Mouse (Mus musculus) liver, adult (tissue): Measurements from ENCODE around the gene Rab30.

Source experiments
- GATA4 ChIP-seq: IDR thresholded peaks from 2 replicates; pipeline ENCODE4 v1.6.1; 2014; ENCODE audit warnings: mild to moderate bottlenecking, low read length; ENCODE audit not compliant: insufficient replicate concordance

Gene Rab30

DNA sequence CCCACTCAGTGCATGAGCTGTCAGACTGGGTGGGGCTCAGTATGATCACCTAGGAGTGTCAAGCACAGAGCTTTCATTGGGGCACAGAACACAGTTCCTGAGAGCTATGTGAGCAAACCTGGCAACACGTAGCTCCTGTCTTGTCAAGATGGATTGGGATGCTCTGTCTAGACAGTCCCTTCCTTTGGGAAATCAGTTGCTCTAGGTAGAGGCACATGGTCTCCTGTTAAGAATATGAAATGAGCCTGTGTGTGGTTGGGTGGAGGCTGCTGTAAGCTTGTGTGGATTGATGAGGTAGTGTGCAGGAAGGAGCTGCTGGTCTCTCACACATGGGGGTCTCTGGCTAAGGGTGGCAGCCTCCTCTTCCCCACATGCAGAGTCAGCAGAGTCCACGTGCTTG is 34.3 kb downstream of the Rab30 start:
- TF ChIP-seq GATA4: no peak

DNA sequence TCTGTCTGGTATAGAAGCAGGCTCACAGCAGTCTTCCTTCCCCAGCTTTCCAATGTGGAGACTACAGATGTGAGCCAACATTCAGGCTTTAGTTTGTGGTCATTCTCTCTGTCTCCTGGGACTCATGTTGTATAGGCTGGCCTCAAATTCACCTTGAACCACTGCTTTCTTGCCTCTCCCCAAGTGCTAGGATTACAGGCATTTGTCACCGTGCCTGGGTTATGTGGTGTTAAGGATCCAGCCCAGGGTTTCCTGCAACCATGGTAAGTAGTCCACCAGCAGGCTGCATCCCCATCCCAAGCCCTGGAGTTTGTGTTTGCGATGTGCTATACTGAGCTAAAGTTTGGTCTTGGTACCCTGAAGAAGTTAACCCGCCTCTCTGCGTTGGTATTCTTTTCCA is 35.2 kb downstream of the Rab30 start:
- TF ChIP-seq GATA4: no peak

DNA sequence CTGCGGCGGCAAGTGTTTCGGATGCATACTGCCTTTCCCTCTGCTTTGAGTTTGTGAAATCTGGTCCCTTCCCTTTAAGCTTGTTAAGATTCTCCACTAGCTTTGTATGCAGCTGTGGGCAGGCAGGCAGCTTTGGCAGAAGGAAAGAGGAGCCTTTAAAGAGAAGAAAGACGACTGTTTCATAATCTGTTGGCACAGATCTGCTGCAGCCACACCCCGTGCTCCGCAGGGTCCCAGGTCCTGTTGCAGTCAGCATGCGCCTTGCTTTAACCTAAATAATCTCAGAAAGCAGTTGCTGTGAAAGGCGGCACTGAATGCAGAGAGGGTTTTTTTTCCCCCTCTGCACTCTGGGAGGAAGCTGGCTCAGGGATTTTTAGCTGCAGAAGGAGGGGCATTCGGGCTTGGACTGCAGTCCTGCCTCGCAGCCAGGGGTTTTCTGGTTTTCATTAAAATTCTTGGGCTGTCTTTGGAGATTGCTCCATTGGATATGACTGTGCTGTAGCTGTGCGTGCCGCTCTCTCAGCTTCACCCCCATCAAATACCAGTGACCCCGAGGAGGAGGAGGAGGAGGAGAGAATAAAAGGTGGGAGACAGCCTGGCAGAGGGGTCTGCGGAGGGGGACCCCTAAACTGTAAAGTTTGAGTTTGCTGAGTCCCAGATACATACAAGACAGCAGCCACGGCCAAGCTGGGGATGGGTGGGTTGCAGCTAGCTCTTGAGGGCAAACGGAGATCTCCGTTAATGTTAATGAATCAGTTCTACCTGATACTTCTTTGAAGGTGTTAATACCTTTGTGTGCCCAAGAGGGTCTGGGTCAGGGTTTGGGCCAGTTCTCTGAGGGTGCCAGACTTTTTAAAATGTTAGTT is 35.9 kb downstream of the Rab30 start:
- TF ChIP-seq GATA4: no peak

DNA sequence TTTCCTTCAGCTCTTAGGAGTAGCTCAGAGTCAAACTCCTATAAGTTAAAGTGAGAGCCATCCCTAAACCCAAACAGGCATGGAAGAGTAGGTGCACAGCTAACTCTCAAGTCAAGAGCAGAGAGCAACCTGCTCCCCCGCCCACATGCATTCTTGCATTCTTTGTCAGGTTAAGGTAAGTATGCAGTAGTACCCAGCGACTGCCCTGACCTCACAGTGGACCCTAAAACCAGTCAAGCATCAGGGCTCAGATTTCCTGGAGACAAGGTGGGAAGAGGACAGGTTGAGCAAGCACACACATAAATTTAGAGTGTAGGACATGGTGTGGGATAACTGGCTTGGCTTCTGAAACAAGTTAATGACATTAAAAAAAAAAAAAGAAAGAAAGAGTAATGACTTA is 37.7 kb downstream of the Rab30 start:
- TF ChIP-seq GATA4: no peak

DNA sequence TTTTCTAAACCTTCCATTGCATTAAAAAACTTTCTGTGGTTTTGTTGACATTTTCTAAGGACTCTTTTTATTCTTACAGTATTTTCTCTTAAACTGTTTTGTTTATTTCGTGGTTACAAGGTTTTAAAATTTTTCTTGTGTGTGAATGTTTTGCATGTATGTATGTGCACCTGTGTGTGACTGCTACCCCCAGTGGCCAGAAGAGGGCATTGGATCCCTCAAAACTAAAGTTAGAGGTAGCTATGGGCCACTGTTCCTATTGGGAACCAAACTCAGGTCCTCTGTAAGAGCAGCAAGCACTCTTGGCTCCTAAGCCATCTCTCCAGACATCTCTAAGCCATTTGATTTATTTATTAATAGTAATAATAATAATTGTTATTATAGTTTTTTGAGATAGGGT is 40.0 kb downstream of the Rab30 start:
- no peak for TF ChIP-seq GATA4

DNA sequence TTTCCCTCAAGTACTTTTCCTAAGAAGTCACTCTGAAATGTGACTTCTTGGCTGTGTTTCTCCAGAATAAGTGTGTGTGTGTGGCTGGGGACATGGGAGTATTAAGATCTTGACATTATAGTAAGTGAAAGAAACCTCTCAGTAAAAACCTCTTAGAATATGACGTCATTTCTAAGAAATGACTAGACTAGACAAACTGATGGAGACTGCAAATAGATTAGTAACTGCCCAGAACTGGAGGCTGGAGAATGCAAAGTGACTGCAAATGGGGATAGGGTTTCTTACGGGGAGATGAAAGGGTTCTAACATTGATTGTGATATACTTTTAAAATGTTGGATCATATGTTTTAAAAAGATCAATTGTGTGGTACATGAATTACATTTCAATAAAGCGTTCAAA is 40.5 kb downstream of the Rab30 start:
- TF ChIP-seq GATA4: no peak

DNA sequence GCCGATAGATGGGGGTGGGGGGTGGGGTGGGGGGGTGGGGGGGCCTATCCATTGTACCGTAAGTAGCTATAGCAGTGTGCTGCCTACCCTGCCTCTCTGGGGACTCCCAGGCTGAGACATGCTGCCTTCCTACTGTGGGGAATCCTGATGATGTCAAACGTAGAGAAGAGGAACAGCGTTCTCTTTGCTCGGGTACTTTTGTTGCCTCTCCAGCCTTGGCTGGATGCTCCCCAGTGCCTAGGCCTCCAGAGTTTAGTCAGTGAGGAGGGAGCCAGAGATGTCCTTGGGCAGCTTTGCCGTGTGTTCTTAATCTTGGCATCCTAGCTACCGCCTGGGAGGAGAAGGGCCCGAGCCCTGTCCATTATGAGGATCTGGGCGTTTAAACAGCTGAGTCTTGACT is 41.1 kb downstream of the Rab30 start:
- TF ChIP-seq GATA4: no peak

DNA sequence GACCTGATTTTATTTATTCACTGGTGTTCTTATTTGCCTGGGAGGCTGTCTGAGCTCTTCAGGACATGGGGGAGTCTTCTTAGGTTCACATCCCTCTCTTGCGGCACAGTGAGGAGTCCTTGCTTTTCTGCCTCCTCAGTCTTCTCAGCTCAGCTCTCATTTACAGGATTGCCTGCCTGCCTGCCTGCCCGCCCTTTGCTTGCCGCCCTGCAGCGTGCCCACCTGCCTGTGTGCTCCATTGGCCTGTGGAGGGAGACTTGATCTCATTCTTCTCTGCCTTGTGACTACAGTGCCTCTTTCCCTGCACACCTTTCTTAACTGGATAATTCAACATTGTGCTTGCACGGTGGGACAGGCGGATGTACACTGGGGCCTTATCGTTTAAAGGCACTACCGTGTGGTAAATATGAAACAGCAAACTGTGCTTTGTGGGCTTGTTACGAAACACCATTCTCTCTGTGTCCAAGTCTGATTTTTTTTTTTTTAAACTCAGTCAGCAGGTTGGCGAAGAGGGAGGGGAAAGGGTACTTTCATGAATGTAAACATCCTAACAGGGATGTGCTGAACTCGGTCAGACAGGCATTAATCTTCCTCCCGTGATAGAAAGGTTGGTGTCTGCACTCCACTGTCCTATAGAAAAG is 41.9 kb downstream of the Rab30 start:
- TF ChIP-seq GATA4: no peak

DNA sequence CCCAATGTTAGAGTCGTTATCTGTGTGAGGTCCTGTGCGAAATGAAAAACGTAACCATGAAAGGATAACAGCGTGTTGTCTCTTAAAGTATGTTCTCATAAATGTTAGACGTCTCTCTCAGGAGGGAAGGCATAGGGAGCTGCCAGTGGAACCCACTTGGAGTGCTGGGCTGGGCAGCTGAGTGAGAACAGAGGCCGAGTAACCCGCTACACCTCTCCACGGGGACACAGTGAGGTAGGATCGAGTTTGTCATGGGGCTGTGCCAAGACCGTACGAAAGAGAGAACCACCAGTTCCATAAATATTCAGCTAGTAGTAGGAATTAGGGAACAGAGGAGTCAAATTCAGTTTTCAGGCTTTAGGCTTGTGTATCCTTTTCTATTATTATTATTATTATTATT is 42.5 kb downstream of the Rab30 start:
- TF ChIP-seq GATA4: no peak

DNA sequence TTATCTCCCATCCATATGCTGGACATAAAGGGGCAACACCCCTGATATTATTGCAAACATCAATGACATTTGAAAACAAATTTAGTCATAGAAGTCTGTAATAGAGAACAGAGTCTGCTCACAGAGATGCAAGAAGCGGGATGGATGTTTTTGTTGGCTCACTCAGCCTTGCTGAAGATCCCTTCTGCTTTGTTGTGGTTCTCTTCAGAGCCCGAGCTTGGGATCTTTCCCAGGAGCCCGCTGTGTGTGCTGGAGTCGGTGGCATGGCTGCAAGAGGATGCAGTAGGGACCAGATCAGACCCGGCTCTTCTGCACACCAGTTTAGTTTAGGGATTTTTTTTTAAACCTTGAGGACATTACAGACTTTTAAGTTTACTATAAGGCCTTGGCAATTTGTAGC is 54.3 kb downstream of the Rab30 start:
- TF ChIP-seq GATA4: no peak

DNA sequence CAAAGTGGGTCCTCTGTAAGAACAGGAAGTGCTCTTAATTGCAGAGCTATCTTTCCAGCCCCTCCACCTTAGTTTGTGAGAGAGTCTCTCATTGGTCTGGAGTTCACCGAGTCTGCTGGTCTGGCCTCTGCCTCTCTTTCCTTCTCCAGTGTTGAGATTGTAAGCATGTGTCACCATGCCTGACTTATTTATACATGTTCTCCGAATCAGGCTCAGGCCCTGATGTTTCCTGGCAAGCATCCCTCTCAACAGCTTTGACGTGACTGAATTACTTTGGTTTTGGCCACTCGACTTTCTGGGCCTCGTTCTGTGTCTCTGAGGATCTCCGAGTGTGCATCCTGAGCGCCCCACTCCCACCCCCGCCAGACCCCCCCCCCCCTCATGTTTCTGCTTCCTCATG is 55.4 kb downstream of the Rab30 start:
- no peak for TF ChIP-seq GATA4

DNA sequence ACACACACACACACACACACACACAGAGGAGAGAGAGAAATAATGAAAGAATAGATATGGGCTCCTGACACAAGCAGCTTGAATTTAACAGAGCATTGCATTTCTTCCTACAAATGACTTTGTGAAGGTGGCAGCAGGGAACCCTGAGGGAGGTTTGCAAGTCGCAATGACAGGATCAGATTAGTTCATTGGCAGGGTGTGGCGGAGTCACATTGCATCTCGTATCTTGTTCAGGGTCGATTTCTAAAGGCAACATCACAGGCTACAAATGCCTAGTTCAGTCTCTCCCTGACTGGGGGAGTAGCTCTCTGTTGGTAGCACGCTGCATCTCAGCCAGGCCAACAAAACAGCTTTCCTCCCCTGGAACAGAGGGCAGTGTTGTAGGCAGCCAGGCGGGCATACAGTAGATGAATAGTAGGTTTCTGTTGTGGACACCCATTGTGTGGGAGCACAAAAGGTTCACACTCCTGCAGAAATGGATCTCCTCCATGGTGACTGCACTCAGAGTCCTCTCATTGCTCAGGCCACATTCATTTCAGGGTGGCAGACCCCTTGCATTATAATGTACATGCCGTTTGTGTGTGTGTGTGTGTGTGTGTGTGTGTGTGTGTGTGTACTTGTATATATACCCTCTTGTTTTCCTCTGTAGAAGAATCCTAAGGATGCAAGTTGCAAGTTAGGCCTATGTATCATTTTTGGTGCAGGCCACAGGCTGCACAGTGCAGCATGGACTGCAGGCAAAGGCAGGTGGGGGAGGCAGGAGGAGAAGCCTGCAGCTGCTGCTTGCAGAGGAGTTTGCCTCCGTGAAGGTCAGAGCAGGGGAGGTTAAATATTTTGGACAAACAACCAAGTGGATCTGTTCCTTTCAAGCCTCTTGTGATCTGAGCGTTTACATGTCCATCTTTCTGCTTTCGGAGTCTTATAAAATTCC is 58.5 kb downstream of the Rab30 start:
- TF ChIP-seq GATA4: no peak

DNA sequence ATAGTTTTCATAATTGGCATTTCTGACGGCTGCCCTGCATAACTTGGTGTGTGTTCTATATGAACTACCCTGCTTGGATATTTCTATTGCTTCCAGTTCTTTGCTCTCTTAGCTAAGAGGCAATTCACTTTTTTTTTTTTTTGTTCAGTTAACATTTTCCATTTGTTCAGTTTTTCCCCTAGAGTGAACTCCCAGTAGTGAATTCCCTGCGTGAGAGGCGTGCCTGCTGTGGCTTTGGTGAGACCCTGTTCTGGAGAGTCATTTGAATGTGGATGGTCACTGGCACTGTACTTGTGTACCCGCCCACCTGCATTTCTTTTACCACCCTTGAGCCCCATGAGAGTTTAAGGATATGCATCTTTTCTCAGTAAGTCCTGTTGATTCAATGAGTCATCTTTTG is 60.8 kb downstream of the Rab30 start:
- no peak for TF ChIP-seq GATA4

DNA sequence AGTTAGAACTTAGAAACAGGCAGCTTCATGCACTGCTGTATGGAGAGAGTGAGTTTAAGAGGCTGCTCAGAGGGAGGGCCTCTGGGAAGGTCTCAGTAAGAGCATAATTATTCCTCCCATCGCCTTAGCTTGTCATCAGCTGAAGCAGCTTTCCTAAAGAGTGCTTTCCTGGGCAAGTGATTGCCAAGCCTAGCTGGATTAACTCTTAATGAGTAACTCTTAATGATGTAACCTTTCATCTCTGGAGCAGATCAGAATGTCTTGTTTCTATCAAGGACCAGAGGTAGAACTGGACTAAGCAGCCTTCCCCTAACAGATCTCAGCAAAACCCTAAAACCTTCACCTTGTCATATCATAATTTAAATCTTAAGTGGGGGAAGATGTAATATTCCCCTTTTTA is 61.8 kb downstream of the Rab30 start:
- TF ChIP-seq GATA4: no peak

DNA sequence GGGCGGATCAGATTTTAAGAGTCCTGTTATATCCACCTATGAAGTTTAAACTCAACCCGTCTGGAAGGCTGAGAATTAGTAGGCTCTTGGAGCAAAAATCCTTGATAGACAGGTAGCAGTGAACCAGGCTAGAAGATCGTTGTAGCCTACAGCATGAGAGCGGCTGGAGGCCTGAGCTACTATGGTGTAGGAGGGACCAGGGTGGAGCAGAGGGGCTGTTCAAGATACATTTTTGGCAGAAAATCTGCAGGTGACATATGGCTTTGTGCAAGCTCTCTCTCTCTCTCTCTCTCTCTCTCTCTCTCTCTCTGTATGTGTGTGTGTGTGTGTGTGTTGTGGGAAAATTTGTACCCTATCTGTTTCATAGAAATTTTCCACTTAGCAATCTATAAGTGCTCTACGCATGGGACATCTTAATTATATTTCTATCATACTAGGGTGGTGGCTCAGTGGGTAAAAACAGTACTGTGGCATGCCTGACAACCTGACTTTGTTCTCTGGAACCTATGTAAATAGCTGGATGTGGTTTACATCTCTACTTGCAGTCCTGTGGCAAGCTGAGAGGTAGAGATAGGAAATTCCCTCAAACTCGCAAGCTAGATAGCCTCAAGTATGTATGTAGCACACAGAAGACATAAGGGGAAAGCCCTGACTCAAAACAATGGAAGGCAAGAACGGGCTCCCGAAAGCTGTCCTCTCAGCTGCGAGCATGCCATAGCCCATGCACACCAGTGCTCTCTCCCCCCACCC is 63.7 kb downstream of the Rab30 start:
- no peak for TF ChIP-seq GATA4
